Mouse (Mus musculus): ENCODE measurements around the gene Tmem184b. TPM values are rescaled to one million over a fixed set of nuclear protein-coding genes. Genes with fewer than 3 reads are reported as not detected.
A peak's percentile ranks its signal among the peaks of the same experiment; 100 is the strongest.

Tmem184b gene
- polyA plus RNA-seq (2016; fragmentation: Nextera tagmentation; extraction: Ambion mirVana), result 44.3 and 50.4 TPM in 2 replicates

GRCm38 (mm10) chr15:79402836-79403762, at the start of gene Tmem184b:
Tmem184b (minus strand) TSS chr15:79403569.
- H3K4me1 ChIP-seq, result peaks cover 33% of the 10 kb centered on the region
- WGBS, result under 1% methylated on average over 90 of the region's 90 CpGs
- peak within 1 kb of the TSS; percentile 92 for H3K9ac ChIP-seq
- H3K4me3 ChIP-seq, result peak within 1 kb of the TSS; percentile 93
- peak within 1 kb of the TSS; percentile 10; the same call in 1 of the 2 replicates for H3K27ac ChIP-seq
- peak within 1 kb of the TSS; percentile 88 for H3K4me2 ChIP-seq (replicated peaks)
- H3K36me3 ChIP-seq, result no peaks in the 10 kb centered on the region; the same call in 1 of the 2 replicates
- H3K9me3 ChIP-seq, result no peaks in the 10 kb centered on the region
- peak; percentile 86 for ATAC-seq (ENCODE audit: low FRiP score, low read depth)
- H3K27me3 ChIP-seq (replicated peaks), result 0 out of 2 replicates have a peak, but pooled peaks cover 3% of the 10 kb centered on the region

- 0 out of 2 replicates have a peak, but pooled peaks cover 2% of the 10 kb centered on the region for H3K4me1 ChIP-seq
- no peak overlapping the region for H3K4me2 ChIP-seq (replicated peaks)
- no peak overlapping the region for H3K9ac ChIP-seq
- no peak overlapping the region for H3K4me3 ChIP-seq
- ATAC-seq (ENCODE audit: low FRiP score, low read depth), result no peak
- no peak overlapping the region for H3K27ac ChIP-seq
- H3K36me3 ChIP-seq, result no peaks in the 10 kb centered on the region
- no peaks in the 10 kb centered on the region for H3K9me3 ChIP-seq
- no peaks in the 10 kb centered on the region for H3K27me3 ChIP-seq (replicated peaks)
- WGBS, result 95% methylated on average over 3 of the region's 3 CpGs
Measured at GRCm38 (mm10) chr15:79448041-79448440, 44.7 kb upstream of the Tmem184b start.

- Histone ChIP-seq H3K4me3 (no peak overlapping the region), H3K36me3 (no peaks in the 10 kb centered on the region), H3K4me2 (replicated peaks) (no peak overlapping the region), H3K9ac (no peak overlapping the region), H3K4me1 (peaks cover 9% of the 10 kb centered on the region; the same call in 1 of the 2 replicates), H3K27me3 (replicated peaks) (no peaks in the 10 kb centered on the region), H3K27ac (no peak overlapping the region), H3K9me3 (no peaks in the 10 kb centered on the region)
- 82% methylated on average over 8 of the region's 8 CpGs for WGBS
- ATAC-seq (ENCODE audit: low FRiP score, low read depth), result no peak
Measured at GRCm38 (mm10) chr15:79445786-79446654, 42.7 kb upstream of the Tmem184b start.

GRCm38 (mm10) chr15:79443856-79444410, 40.6 kb upstream of the Tmem184b start:
- no peak overlapping the region for H3K4me3 ChIP-seq
- 61% methylated on average over 7 of the region's 7 CpGs for WGBS
- H3K27ac ChIP-seq, result no peak overlapping the region
- ATAC-seq (ENCODE audit: low FRiP score, low read depth), result no peak
- no peaks in the 10 kb centered on the region for H3K9me3 ChIP-seq
- no peaks in the 10 kb centered on the region for H3K36me3 ChIP-seq
- H3K4me1 ChIP-seq, result peaks cover 28% of the 10 kb centered on the region
- no peak overlapping the region for H3K9ac ChIP-seq
- H3K4me2 ChIP-seq (replicated peaks), result no peak overlapping the region
- H3K27me3 ChIP-seq (replicated peaks), result no peaks in the 10 kb centered on the region

- H3K9me3 ChIP-seq, result no peaks in the 10 kb centered on the region
- peaks cover 8% of the 10 kb centered on the region for H3K36me3 ChIP-seq
- no peak overlapping the region for H3K27ac ChIP-seq
- no peak overlapping the region for H3K4me3 ChIP-seq
- H3K27me3 ChIP-seq (replicated peaks), result no peaks in the 10 kb centered on the region
- no peak overlapping the region for H3K9ac ChIP-seq
- WGBS, result 85% methylated on average over 9 of the region's 9 CpGs
- no peak for ATAC-seq (ENCODE audit: low FRiP score, low read depth)
- H3K4me2 ChIP-seq (replicated peaks), result no peak overlapping the region; the same call in 1 of the 2 replicates
- peaks cover 36% of the 10 kb centered on the region for H3K4me1 ChIP-seq
Measured at GRCm38 (mm10) chr15:79442961-79443518, 39.7 kb upstream of the Tmem184b start.

DNA sequence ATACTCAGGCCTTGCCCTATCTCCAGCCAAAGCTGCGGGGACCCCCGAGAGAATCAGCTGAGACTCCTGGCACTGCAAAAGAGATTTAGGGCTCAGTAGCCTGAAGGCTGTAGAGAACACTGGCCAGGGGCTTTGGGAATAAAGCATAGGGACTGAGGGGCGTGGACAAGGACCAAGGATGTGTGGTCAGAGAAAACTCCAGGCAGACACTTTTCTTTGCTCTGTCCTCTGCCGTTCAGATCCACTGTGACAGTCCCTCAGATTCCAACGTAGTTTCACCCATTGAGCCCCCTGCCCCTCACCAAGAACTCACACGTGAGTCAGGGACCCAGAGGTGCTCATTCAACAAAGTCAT, 38.9 kb upstream of the Tmem184b start:
- WGBS, result 3% methylated on average over 6 of the region's 6 CpGs
- no peaks in the 10 kb centered on the region for H3K27me3 ChIP-seq (replicated peaks)
- peak; percentile 11; the same call in 1 of the 2 replicates for ATAC-seq (ENCODE audit: low FRiP score, low read depth)
- H3K9me3 ChIP-seq, result no peaks in the 10 kb centered on the region
- H3K9ac ChIP-seq, result peak overlapping the region; percentile 99
- peak overlapping the region; percentile 97 for H3K27ac ChIP-seq
- peaks cover 17% of the 10 kb centered on the region for H3K36me3 ChIP-seq
- H3K4me2 ChIP-seq (replicated peaks), result peak overlapping the region; percentile 81
- peak overlapping the region; percentile 97 for H3K4me3 ChIP-seq
- peaks cover 45% of the 10 kb centered on the region for H3K4me1 ChIP-seq

GRCm38 (mm10) chr15:79441331-79442256, 38.2 kb upstream of the Tmem184b start:
- Histone ChIP-seq H3K27ac (peak overlapping the region; percentile 97), H3K36me3 (peaks cover 23% of the 10 kb centered on the region), H3K9ac (peak overlapping the region; percentile 99), H3K4me2 (replicated peaks) (peak overlapping the region; percentile 81), H3K9me3 (no peaks in the 10 kb centered on the region), H3K4me1 (peaks cover 50% of the 10 kb centered on the region), H3K27me3 (replicated peaks) (no peaks in the 10 kb centered on the region), H3K4me3 (peak overlapping the region; percentile 97)
- peak; percentile 77 for ATAC-seq (ENCODE audit: low FRiP score, low read depth)
- WGBS, result 1% methylated on average over 100 of the region's 107 CpGs

DNA sequence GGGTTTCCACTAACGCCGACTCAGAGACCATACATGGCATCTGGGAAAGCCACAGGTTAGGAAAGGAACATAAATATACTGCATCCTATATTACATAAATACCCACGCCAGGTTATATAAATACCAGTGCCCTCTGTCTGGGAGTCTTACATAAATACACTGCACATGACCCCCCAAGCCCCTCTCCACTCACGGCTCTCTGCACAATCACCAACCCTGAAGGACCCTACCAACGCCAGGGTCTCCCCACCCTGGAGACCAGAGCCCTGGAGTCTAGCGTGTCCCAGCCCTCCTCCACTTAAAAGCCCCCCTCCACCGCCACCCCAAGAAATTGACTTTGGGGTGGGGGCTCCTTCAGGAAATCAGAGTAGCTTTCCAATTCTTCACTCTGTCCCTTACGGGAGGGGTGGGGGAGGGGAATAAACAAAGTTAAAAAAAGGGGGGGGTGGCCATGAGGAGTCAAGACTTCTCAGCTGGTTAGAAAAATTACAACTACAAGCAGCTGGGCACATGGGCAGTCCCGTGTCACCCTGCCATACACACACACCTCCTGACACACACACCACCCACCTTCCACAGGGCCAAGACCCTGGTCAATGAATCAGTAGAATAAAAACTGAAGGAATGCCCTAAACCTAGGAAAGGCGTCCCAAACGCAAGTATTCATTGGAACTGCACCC, 37.4 kb upstream of the Tmem184b start:
- H3K4me1 ChIP-seq, result peaks cover 58% of the 10 kb centered on the region
- no peaks in the 10 kb centered on the region for H3K9me3 ChIP-seq
- peaks cover 31% of the 10 kb centered on the region for H3K36me3 ChIP-seq
- WGBS, result 21% methylated on average over 11 of the region's 11 CpGs
- H3K27ac ChIP-seq, result peak overlapping the region; percentile 97
- H3K27me3 ChIP-seq (replicated peaks), result no peaks in the 10 kb centered on the region
- peak overlapping the region; percentile 81 for H3K4me2 ChIP-seq (replicated peaks)
- H3K4me3 ChIP-seq, result peak overlapping the region; percentile 97
- H3K9ac ChIP-seq, result peak overlapping the region; percentile 99
- ATAC-seq (ENCODE audit: low FRiP score, low read depth), result peak; percentile 51

GRCm38 (mm10) chr15:79440223-79440622, 36.9 kb upstream of the Tmem184b start:
- Histone ChIP-seq H3K4me1 (peaks cover 61% of the 10 kb centered on the region), H3K4me2 (replicated peaks) (peak overlapping the region; percentile 81), H3K36me3 (peaks cover 37% of the 10 kb centered on the region), H3K9me3 (no peaks in the 10 kb centered on the region), H3K4me3 (peak overlapping the region; percentile 97), H3K9ac (peak overlapping the region; percentile 99), H3K27ac (no peak overlapping the region), H3K27me3 (replicated peaks) (no peaks in the 10 kb centered on the region)
- ATAC-seq (ENCODE audit: low FRiP score, low read depth), result no peak
- 80% methylated on average over 4 of the region's 4 CpGs for WGBS

- no peak for ATAC-seq (ENCODE audit: low FRiP score, low read depth)
- peak overlapping the region; percentile 81 for H3K4me2 ChIP-seq (replicated peaks)
- no peaks in the 10 kb centered on the region for H3K27me3 ChIP-seq (replicated peaks)
- peaks cover 45% of the 10 kb centered on the region for H3K36me3 ChIP-seq
- H3K9ac ChIP-seq, result peak overlapping the region; percentile 99
- H3K27ac ChIP-seq, result no peak overlapping the region
- peak overlapping the region; percentile 2; the same call in 1 of the 2 replicates for H3K4me3 ChIP-seq
- no peaks in the 10 kb centered on the region for H3K9me3 ChIP-seq
- WGBS, result 73% methylated on average over 4 of the region's 4 CpGs
- peaks cover 61% of the 10 kb centered on the region for H3K4me1 ChIP-seq
Measured at GRCm38 (mm10) chr15:79439386-79439785, 36.0 kb upstream of the Tmem184b start.
